Mouse (Mus musculus) MEL (cell line): Measurements from ENCODE around the gene Lrrc56. TPM values are rescaled to one million over a fixed set of nuclear protein-coding genes. Genes with fewer than 3 reads are reported as not detected.
"Not testable (repeated sequence)": the region's sequence is repeated elsewhere in the genome, so short reads cannot be mapped to it uniquely, and the experiment has no call there.

Experiments used
- DNase-seq: peaks from one replicate; pipeline ENCODE4 v3.0.0; 2011; ENCODE audit warnings: low read depth, low spot score
- H3K27ac ChIP-seq: 2 replicates; pipeline ENCODE4 v1.5.1; 2012; ENCODE audit warnings: low read depth, mild to moderate bottlenecking, control low read depth, low read length, moderate library complexity; ENCODE audit not compliant: control insufficient read depth
- H3K27me3 ChIP-seq, 2 experiments: fragments of 150-350 bp in 1 of 2; sonication (generic) in 1 of 2; 2 replicates each; pipeline ENCODE4 v1.6.1; 2012; ENCODE audit warnings: low read length in 2 of 2, mild to moderate bottlenecking in 2 of 2, improper control_type of control experiment in 1 of 2, moderate library complexity in 1 of 2; ENCODE audit not compliant: insufficient read depth in 2 of 2, control insufficient read depth in 1 of 2
- H3K36me3 ChIP-seq, 2 experiments: 2 replicates each; pipeline ENCODE4 v1.6.1; 2012 to 2014; ENCODE audit warnings: low read length in 2 of 2, improper control_type of control experiment in 1 of 2, inconsistent platforms in 1 of 2, mild to moderate bottlenecking in 1 of 2; ENCODE audit not compliant: insufficient read depth in 2 of 2, control insufficient read depth in 1 of 2
- H3K4me1 ChIP-seq, 2 experiments: fragments of 150-350 bp in 1 of 2; sonication (generic) in 1 of 2; 2 replicates each; pipeline ENCODE4 v1.6.1; 2012; ENCODE audit warnings: low read length in 2 of 2, improper control_type of control experiment in 1 of 2, mild to moderate bottlenecking in 1 of 2; ENCODE audit not compliant: insufficient read depth in 2 of 2, control insufficient read depth in 1 of 2
- H3K4me3 ChIP-seq, 2 experiments: fragments of 150-350 bp in 1 of 2; sonication (generic) in 1 of 2; 2 replicates each; pipeline ENCODE4 v1.5.1; 2012; ENCODE audit warnings: low read depth in 2 of 2, low read length in 2 of 2, mild to moderate bottlenecking in 2 of 2, moderate library complexity in 2 of 2, control low read depth in 1 of 2, improper control_type of control experiment in 1 of 2; ENCODE audit not compliant: control insufficient read depth in 1 of 2, insufficient read depth in 1 of 2
- H3K79me2 ChIP-seq: 2 replicates; pipeline ENCODE4 v1.6.1; 2012; ENCODE audit warnings: mild to moderate bottlenecking, low read length, moderate library complexity; ENCODE audit not compliant: control insufficient read depth, poor library complexity, insufficient read depth
- H3K9ac ChIP-seq: 2 replicates; pipeline ENCODE4 v1.6.1; 2012; ENCODE audit warnings: low read depth, mild to moderate bottlenecking, control low read depth, low read length, moderate library complexity; ENCODE audit not compliant: control insufficient read depth, poor library complexity, severe bottlenecking
- H3K9me3 ChIP-seq: fragments of 150-350 bp; sonication (generic); replicated peaks from 2 replicates; pipeline ENCODE4 v1.6.1; 2012; ENCODE audit warnings: mild to moderate bottlenecking, low read length, improper control_type of control experiment, moderate library complexity; ENCODE audit not compliant: insufficient read depth
- CHD1 ChIP-seq: IDR thresholded peaks from 2 replicates; pipeline ENCODE4 v1.6.1; 2012; ENCODE audit warnings: low read depth, mild to moderate bottlenecking, inconsistent platforms, low read length, improper control_type of control experiment
- CTCF ChIP-seq, 3 experiments: IDR thresholded peaks in 2 of 3; conservative IDR thresholded peaks in 1 of 3; 2 replicates each; pipeline ENCODE4 v1.5.1; 2011 to 2012; ENCODE audit warnings: low read length in 3 of 3, low read depth in 2 of 3, mild to moderate bottlenecking in 2 of 3, improper control_type of control experiment in 1 of 3, inconsistent platforms in 1 of 3, mixed read lengths in 1 of 3, moderate library complexity in 1 of 3; ENCODE audit not compliant: control insufficient read depth in 1 of 3, insufficient read depth in 1 of 3, poor library complexity in 1 of 3, severe bottlenecking in 1 of 3
- E2F4 ChIP-seq: IDR thresholded peaks from 2 replicates; pipeline ENCODE4 v1.6.1; 2011; ENCODE audit warnings: low read depth, low read length, improper control_type of control experiment, borderline replicate concordance
- ELF1 ChIP-seq: IDR thresholded peaks from 2 replicates; pipeline ENCODE4 v1.6.1; 2014; ENCODE audit warnings: low read depth, mild to moderate bottlenecking, inconsistent platforms, low read length, improper control_type of control experiment, moderate library complexity
- GABPA ChIP-seq: IDR thresholded peaks from 2 replicates; pipeline ENCODE4 v1.6.1; 2012; ENCODE audit warnings: low read depth, mild to moderate bottlenecking, inconsistent platforms, low read length, improper control_type of control experiment, moderate library complexity
- MAX ChIP-seq: IDR thresholded peaks from 2 replicates; pipeline ENCODE4 v1.6.1; 2011; ENCODE audit warnings: low read length, improper control_type of control experiment
- MAZ ChIP-seq: IDR thresholded peaks from 2 replicates; pipeline ENCODE4 v1.6.1; 2012; ENCODE audit warnings: low read depth, mild to moderate bottlenecking, inconsistent platforms, low read length, improper control_type of control experiment
- MEF2A ChIP-seq: IDR thresholded peaks from 2 replicates; pipeline ENCODE4 v1.6.1; 2014; ENCODE audit warnings: low read depth, mild to moderate bottlenecking, inconsistent platforms, low read length, improper control_type of control experiment; ENCODE audit not compliant: poor library complexity, insufficient replicate concordance, severe bottlenecking; ENCODE audit errors: extremely low read depth
- MXI1 ChIP-seq: IDR thresholded peaks from 2 replicates; pipeline ENCODE4 v1.6.1; 2011; ENCODE audit warnings: mild to moderate bottlenecking, low read depth, low read length, improper control_type of control experiment
- MYB ChIP-seq: IDR thresholded peaks from 2 replicates; pipeline ENCODE4 v1.6.1; 2011; ENCODE audit warnings: mild to moderate bottlenecking, low read depth, low read length, improper control_type of control experiment
- MYC ChIP-seq: IDR thresholded peaks from 2 replicates; pipeline ENCODE4 v1.6.1; 2011; ENCODE audit warnings: low read depth, mild to moderate bottlenecking, low read length, improper control_type of control experiment, moderate library complexity
- POLR2A ChIP-seq, 2 experiments: IDR thresholded peaks; 2 replicates each; pipeline ENCODE4 v1.6.1; 2011 to 2012; ENCODE audit warnings: low read length in 2 of 2, mild to moderate bottlenecking in 2 of 2, control low read depth in 1 of 2, improper control_type of control experiment in 1 of 2, low read depth in 1 of 2, moderate library complexity in 1 of 2; ENCODE audit not compliant: control insufficient read depth in 1 of 2, insufficient read depth in 1 of 2, poor library complexity in 1 of 2
- POLR2AphosphoS2 ChIP-seq: IDR thresholded peaks from 2 replicates; pipeline ENCODE4 v1.6.1; 2011; ENCODE audit warnings: low read length, improper control_type of control experiment
- POLR2AphosphoS5 ChIP-seq: IDR thresholded peaks from 2 replicates; pipeline ENCODE4 v1.6.1; 2012; ENCODE audit warnings: low read depth, borderline replicate concordance, mild to moderate bottlenecking, inconsistent platforms, low read length, moderate library complexity, mixed read lengths
- RCOR1 ChIP-seq: IDR thresholded peaks from 2 replicates; pipeline ENCODE4 v1.6.1; 2012; ENCODE audit warnings: low read depth, mild to moderate bottlenecking, inconsistent platforms, low read length, improper control_type of control experiment
- TBP ChIP-seq: IDR thresholded peaks from 2 replicates; pipeline ENCODE4 v1.8.0; 2011; ENCODE audit warnings: low read depth, low read length, improper control_type of control experiment
- UBTF ChIP-seq: IDR thresholded peaks from 2 replicates; pipeline ENCODE4 v1.6.1; 2012; ENCODE audit warnings: low read depth, mild to moderate bottlenecking, inconsistent platforms, low read length, improper control_type of control experiment, moderate library complexity, borderline replicate concordance; ENCODE audit not compliant: insufficient read depth
- ZC3H11A ChIP-seq: IDR thresholded peaks from 2 replicates; pipeline ENCODE4 v1.6.1; 2012; ENCODE audit warnings: low read depth, mild to moderate bottlenecking, inconsistent platforms, low read length, improper control_type of control experiment
- polyA plus RNA-seq, 2 experiments: library from polyadenylated mRNA; stranded (reverse) in 1 of 2; unstranded in 1 of 2; fragments of >175 nt in 1 of 2; fragments of >200 nt in 1 of 2; gene quantifications; 2 replicates each; pipeline versions ENCODE4 v1.2.1 to v1.2.4; 2012; ENCODE audit warnings: low replicate concordance in 2 of 2, low read depth in 1 of 2; ENCODE audit not compliant: insufficient read length in 2 of 2, insufficient read depth in 1 of 2, missing spikeins in 1 of 2
- total RNA-seq: library from RNA; depleted of rRNA; stranded (reverse); fragments of 300-350 nt; gene quantifications from 2 replicates; pipeline ENCODE4 v1.2.3, GENCODE M21; 2012

Lrrc56 gene
- total and polyA plus RNA-seq, 3 experiments = 1.6 to 5.5 TPM; not detected in 1

GRCm38 (mm10) chr7:141230570-141230969 lies 36.6 kb downstream of the Lrrc56 start:
- Histone ChIP-seq H3K4me1 (peaks cover 4 to 12% of the 10 kb centered on the region in 2 experiments; a peak in 2 of 4 replicates), H3K27ac (no peak overlapping the region), H3K9me3 (no peaks in the 10 kb centered on the region), H3K27me3 (no peaks in the 10 kb centered on the region), H3K4me3 (no peak overlapping the region), H3K79me2 (peaks cover 37% of the 10 kb centered on the region), H3K36me3 (peaks cover 11 to 25% of the 10 kb centered on the region in 2 experiments; a peak in 3 of 4 replicates), H3K9ac (peak overlapping the region; percentile 21)
- TF ChIP-seq RCOR1 = no peak
- TF ChIP-seq GABPA = no peak
- no peak for TF ChIP-seq POLR2A (IDR thresholded peaks at IDR 0.05; ENCODE audit: control insufficient read depth in 1 of 2, insufficient read depth in 1 of 2, low read depth in 1 of 2, low read length in 2 of 2, poor library complexity in 1 of 2)
- no peak for DNase-seq

GRCm38 (mm10) chr7:141231111-141231510 lies 37.2 kb downstream of the Lrrc56 start:
- H3K27me3 ChIP-seq = no peaks in the 10 kb centered on the region
- no peak overlapping the region for H3K27ac ChIP-seq
- peaks cover 37% of the 10 kb centered on the region for H3K79me2 ChIP-seq
- no peak for DNase-seq
- no peaks in the 10 kb centered on the region for H3K9me3 ChIP-seq
- peaks cover 11 to 26% of the 10 kb centered on the region in 2 experiments; a peak in 3 of 4 replicates for H3K36me3 ChIP-seq
- H3K4me1 ChIP-seq = peaks cover 4 to 12% of the 10 kb centered on the region in 2 experiments; a peak in 2 of 4 replicates
- no peak overlapping the region for H3K9ac ChIP-seq
- no peak for TF ChIP-seq MAX
- TF ChIP-seq ZC3H11A = no peak
- TF ChIP-seq MYB = no peak
- no peak for TF ChIP-seq MYC
- no peak overlapping the region for H3K4me3 ChIP-seq

GRCm38 (mm10) chr7:141231551-141231950 lies 37.6 kb downstream of the Lrrc56 start:
- H3K4me1 ChIP-seq = peaks cover 4 to 12% of the 10 kb centered on the region in 2 experiments; a peak in 2 of 4 replicates
- peaks cover 11 to 26% of the 10 kb centered on the region in 2 experiments; a peak in 3 of 4 replicates for H3K36me3 ChIP-seq
- H3K79me2 ChIP-seq = peaks cover 37% of the 10 kb centered on the region

DNA sequence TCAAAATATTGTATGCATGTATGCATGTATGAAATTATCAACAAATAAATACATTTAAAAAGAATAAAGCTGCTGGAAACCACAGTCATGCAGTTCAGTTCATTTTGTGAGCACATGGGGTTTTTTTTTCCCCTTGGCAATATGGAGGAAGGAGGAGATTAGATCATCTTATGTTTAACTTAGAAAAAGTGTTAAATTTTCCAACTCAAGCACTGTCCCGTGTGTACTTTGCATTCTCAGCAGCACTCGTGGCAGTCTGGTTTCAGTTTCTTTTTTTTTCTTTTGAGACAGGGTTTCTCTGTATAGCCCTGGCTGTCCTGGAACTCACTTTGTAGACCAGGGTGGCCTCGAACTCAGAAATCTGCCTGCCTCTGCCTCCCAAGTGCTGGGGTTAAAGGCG lies 56.5 kb downstream of the Lrrc56 start:
- DNase-seq = not testable (repeated sequence)

More at GRCm38 (mm10) chr7:141231551-141231950, 37.6 kb downstream of the Lrrc56 start:
- H3K27ac ChIP-seq = no peak overlapping the region
- H3K9me3 ChIP-seq = no peaks in the 10 kb centered on the region
- H3K9ac ChIP-seq = no peak overlapping the region
- H3K27me3 ChIP-seq = no peaks in the 10 kb centered on the region
- TF ChIP-seq CHD1 (no peak), CTCF (IDR thresholded peaks at IDR 0.05 in 2 of 3, conservative IDR thresholded peaks at IDR 0.05 in 1 of 3; ENCODE audit: control insufficient read depth in 1 of 3, insufficient read depth in 1 of 3, low read depth in 2 of 3, low read length in 3 of 3, poor library complexity in 1 of 3, severe bottlenecking in 1 of 3) (no peak), MYB (no peak), UBTF (no peak), POLR2AphosphoS5 (no peak), POLR2AphosphoS2 (no peak), MAX (no peak), MAZ (no peak), TBP (no peak), ELF1 (no peak), MXI1 (no peak), E2F4 (no peak), MEF2A (no peak)
- TF ChIP-seq, all 39 proteins: peak for 0
- no peak overlapping the region for H3K4me3 ChIP-seq
- no peak for DNase-seq

More for the DNA sequence above, 56.5 kb downstream of the Lrrc56 start:
- not testable (repeated sequence) for H3K4me1 ChIP-seq, H3K9me3 ChIP-seq, H3K79me2 ChIP-seq, H3K9ac ChIP-seq, H3K4me3 ChIP-seq, H3K27ac ChIP-seq, H3K27me3 ChIP-seq
- peaks cover 0 to 39% of the 10 kb centered on the region in 2 experiments; a peak in 2 of 4 replicates for H3K36me3 ChIP-seq
